Mouse (Mus musculus) cerebellum, adult (tissue): ENCODE data around the gene Stk40.
"Not testable (repeated sequence)": the region's sequence is repeated elsewhere in the genome, so short reads cannot be mapped to it uniquely, and the experiment has no call there.

ENCODE experiments used
- ATAC-seq: cut with Nextera tagmentation; 2 replicates; pipeline ENCODE4 v1.9.2; 2017; ENCODE audit warnings: mild to moderate bottlenecking, moderate library complexity, mixed read lengths; ENCODE audit not compliant: insufficient number of reproducible peaks, low FRiP score, low TSS enrichment

Gene Stk40

DNA sequence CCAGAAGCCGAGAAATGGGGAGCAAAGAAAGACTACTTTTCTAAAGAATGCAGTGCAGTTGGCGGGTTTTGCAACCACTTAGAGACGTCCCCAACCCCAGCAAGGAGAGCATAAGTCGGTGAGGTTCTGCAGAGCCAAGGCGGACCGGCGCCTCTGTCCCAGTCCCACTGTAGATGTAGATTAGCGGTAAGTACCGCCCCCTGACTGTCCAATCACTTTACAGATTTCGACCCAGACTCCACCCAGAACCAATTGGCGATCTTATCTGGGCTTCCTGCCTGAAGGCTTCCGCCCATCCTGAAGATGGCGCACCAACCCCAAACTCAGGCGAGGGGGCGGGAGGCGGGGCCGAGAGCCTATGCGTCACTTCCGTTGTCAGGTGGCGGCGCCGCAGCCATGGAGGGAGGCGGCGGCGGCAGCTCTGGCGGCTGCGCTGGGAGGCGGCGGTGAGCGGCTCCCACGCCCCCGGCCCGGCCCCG, at the start of gene Stk40:
Stk40 (plus strand) TSS at position 368 of the 479 bp plus-strand sequence.
- peak; percentile 94 for ATAC-seq

GRCm38 (mm10) chr4:126057207-126058133, 46.3 kb upstream of the Stk40 start:
- no peak for ATAC-seq

DNA sequence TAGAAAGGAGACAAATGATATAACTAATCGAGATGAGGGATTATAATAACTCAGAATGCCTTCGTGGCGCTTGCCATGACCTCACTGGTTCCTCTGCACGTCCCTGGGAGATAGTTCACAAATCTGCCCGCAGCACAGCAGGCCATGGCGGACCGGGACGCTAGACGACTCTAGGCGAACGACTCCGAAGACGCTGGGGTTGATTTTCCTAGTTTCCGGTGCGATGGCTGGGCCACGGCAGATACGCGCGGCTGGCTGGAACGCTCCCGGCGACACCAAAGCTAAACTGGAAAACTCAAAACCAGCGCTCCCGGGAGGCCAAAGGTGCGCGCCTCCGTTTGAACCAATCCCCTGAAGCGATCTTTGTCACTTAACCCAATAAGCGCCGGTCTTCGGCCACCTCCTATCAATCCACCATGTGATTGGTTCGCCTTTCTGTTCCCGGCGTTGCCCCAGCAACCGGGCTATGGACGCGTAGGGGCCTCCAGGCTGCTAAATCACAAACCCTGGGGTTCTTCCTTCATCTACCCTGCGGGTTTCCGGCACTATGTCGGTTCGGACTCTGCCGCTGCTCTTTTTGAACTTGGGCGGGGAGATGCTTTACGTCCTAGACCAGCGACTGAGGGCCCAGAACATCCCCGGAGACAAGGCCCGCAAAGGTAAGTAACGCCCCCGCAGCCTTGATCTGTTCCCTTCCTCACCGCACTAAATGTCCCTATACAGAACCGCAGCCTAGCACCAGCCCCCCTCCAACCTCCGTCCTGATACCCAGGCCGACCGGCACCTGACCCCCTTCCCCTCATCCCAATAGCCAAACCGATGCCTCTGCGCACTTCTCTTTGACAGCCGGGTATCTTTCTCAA, 45.4 kb upstream of the Stk40 start, which contains the start of gene Oscp1:
Oscp1 (plus strand) TSS at position 432 of the 863 bp plus-strand sequence.
- peak; percentile 100 for ATAC-seq

GRCm38 (mm10) chr4:126058997-126059362, 44.8 kb upstream of the Stk40 start:
- ATAC-seq = no peak

- no peak for ATAC-seq
Observed at GRCm38 (mm10) chr4:126062856-126063255, 40.9 kb upstream of the Stk40 start.

GRCm38 (mm10) chr4:126065241-126065640, 38.5 kb upstream of the Stk40 start:
- no peak for ATAC-seq

DNA sequence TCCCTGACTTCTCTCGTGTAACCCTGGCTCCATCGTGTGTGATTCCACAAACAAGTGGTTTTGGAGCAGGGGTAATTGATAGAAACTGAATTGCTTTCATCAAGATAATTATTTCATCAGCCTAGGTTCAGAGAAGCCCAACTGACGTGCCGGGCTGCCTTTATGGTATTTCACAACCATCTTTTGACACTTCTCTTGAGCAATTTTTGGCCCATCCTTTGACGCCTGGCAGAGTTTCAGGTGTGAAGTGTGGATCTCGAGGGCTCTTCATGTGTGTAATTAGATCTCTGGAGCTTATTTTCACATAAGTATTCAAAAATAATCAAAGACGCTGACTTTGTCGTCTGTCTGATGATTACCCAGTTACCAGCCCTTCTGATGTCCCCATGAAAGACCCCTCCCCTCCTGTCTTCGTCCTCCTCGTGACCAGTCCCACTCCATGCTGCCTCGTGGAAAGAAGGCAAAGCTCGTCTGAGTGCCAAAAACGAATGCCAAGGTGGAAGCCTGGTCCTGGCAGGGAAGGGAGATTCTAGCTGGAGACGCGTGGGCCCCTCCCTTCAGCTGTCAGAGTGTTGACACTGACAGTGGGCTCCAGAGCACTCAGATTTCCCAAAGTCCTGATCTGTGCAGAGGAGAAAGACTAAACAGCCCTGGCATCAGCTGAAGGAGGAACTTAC, 36.2 kb upstream of the Stk40 start:
- no peak; the same call in 1 of the 2 replicates for ATAC-seq

DNA sequence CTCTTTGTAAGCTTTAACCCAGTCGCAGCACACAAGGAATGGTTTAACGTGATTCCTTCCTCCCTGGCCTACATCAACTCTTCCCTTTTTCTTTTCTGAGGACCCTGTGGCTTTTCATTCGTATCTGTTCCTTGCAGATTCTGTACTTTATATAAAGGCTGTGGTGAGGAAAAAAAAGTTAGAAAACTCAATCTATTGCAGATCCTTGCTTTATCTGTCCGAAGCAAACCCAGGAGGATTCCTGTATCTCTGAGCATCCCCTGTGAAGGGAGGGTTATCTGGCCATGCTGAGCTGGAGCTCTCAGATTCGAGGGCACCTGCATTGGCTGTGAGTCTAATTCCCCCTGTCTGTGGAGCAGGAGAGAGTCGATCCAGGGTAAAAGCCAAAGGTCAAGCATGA, 34.9 kb upstream of the Stk40 start:
- no peak for ATAC-seq

- no peak for ATAC-seq
Observed at GRCm38 (mm10) chr4:126077833-126078232, 25.9 kb upstream of the Stk40 start.

- no peak for ATAC-seq
Observed at GRCm38 (mm10) chr4:126079266-126079665, 24.5 kb upstream of the Stk40 start.

DNA sequence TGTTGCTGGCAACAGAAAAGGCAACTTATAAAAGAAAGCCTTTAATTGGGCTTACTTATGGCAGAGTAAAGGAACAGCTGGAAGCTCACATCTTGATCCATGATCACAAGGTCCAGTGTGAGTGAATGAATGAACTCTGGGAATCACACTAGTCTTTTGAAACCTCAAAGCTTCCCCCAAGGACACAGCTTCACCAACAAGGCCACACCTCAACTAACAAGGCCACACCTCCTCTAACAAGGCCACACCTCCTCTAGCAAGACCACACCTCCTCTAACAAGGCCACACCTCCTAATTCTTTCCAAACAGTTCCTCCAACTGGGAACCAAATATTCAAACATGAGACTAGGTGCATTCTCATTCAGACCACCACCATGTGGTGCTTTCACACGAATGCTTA, 22.2 kb upstream of the Stk40 start:
- no peak for ATAC-seq

- ATAC-seq = no peak
Observed at GRCm38 (mm10) chr4:126083021-126083420, 20.7 kb upstream of the Stk40 start.

GRCm38 (mm10) chr4:126084382-126084781, 19.4 kb upstream of the Stk40 start:
- no peak for ATAC-seq

GRCm38 (mm10) chr4:126085996-126086576, 17.7 kb upstream of the Stk40 start:
- ATAC-seq = peak; percentile 93

- no peak for ATAC-seq
Observed at GRCm38 (mm10) chr4:126090101-126090847, 13.5 kb upstream of the Stk40 start.

GRCm38 (mm10) chr4:126090848-126091124, 13.0 kb upstream of the Stk40 start:
- no peak for ATAC-seq

DNA sequence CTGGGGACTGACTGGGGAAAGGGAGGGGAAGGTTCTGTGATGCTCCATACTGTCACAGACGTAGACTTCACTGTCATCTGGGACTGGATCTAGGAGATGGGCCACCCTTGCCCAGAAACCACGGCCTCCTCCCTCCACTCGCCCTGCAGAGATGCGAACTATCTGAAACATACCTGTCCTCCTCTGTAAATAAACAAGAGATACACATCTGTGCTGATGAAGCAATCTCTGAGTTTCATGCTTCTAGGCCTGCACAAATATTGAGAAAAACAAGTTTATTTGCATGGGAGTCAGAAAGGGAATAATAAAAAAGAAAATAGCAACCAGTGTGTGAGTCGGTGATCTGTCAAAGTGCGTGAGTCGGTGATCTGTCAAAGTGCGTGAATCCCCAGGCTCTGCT, 11.9 kb upstream of the Stk40 start:
- no peak for ATAC-seq

GRCm38 (mm10) chr4:126095622-126096430, 7.9 kb upstream of the Stk40 start:
- ATAC-seq = not testable (repeated sequence)
